8 mouse cellular contexts compared by ENCODE assay signal in genomic region chr6:92704810-92705209, GRCm38 (mm10). TPM values are rescaled to one million over a fixed set of nuclear protein-coding genes. Genes with fewer than 3 reads are reported as not detected.
DNase-seq lines count a peak whose midpoint lies in the region; ATAC-seq and TF ChIP-seq lines count a peak whose summit lies in the region.

No protein-coding gene starts in this region.

- H3K4me1 ChIP-seq in kidney, adult 2 months (ENCODE audit: control insufficient read depth, insufficient read depth, low read length): no peaks in the 10 kb centered on the region
- no peaks in the 10 kb centered on the region for H3K4me1 ChIP-seq in embryonic fibroblast, embryonic 13.5 days (ENCODE audit: control insufficient read depth, insufficient read depth, low read length)
- H3K4me1 ChIP-seq in hindbrain, embryonic 14.5 days (replicated peaks; ENCODE audit: control insufficient read depth, insufficient read depth, low read length): peaks cover 34% of the 10 kb centered on the region
- peaks cover 27% of the 10 kb centered on the region for H3K4me1 ChIP-seq in midbrain, embryonic 13.5 days (replicated peaks)

- no peak overlapping the region for H3K4me3 ChIP-seq in kidney, adult 2 months (ENCODE audit: insufficient read depth, low read depth, low read length)
- peak overlapping the region; percentile 48 for H3K4me3 ChIP-seq in embryonic fibroblast, embryonic 13.5 days (ENCODE audit: insufficient read depth, low read length)
- H3K4me3 ChIP-seq in hindbrain, embryonic 14.5 days (replicated peaks; ENCODE audit: low read length): peak overlapping the region; percentile 82
- H3K4me3 ChIP-seq in midbrain, embryonic 13.5 days (replicated peaks): peak overlapping the region; percentile 67

- H3K9ac ChIP-seq in hindbrain, embryonic 14.5 days: peak overlapping the region; percentile 80
- H3K9ac ChIP-seq in midbrain, embryonic 13.5 days (replicated peaks): peak overlapping the region; percentile 80

- H3K36me3 ChIP-seq in kidney, adult 2 months (ENCODE audit: control insufficient read depth, insufficient read depth, low read length): no peaks in the 10 kb centered on the region
- 0 out of 2 replicates have a peak, but pooled peaks cover 7% of the 10 kb centered on the region for H3K36me3 ChIP-seq in hindbrain, embryonic 14.5 days (replicated peaks; ENCODE audit: control insufficient read depth, insufficient read depth)
- no peaks in the 10 kb centered on the region for H3K36me3 ChIP-seq in midbrain, embryonic 13.5 days

- no peaks in the 10 kb centered on the region for H3K9me3 ChIP-seq in hindbrain, embryonic 14.5 days (ENCODE audit: control insufficient read depth, low read length)
- no peaks in the 10 kb centered on the region for H3K9me3 ChIP-seq in midbrain, embryonic 13.5 days

- no peak for TF ChIP-seq POLR2A in kidney, adult 2 months (IDR thresholded peaks at IDR 0.05; ENCODE audit: low read depth, low read length)
- TF ChIP-seq POLR2A in embryonic fibroblast, embryonic 13.5 days (IDR thresholded peaks at IDR 0.05; ENCODE audit: low read depth, low read length): no peak

- no peak for ATAC-seq in hindbrain, embryonic 14.5 days (ENCODE audit: low FRiP score)
- no peak for ATAC-seq in midbrain, embryonic 13.5 days

- no peak overlapping the region for H3K27ac ChIP-seq in kidney, adult 2 months (ENCODE audit: insufficient read depth, low read depth, low read length)
- no peak overlapping the region for H3K27ac ChIP-seq in embryonic fibroblast, embryonic 13.5 days (ENCODE audit: insufficient read depth, low read length)
- peak overlapping the region; percentile 65 for H3K27ac ChIP-seq in hindbrain, embryonic 14.5 days
- peak overlapping the region; percentile 41; the same call in 1 of the 2 replicates for H3K27ac ChIP-seq in midbrain, embryonic 13.5 days

- no peak for TF ChIP-seq CTCF in kidney, adult 2 months (conservative IDR thresholded peaks at IDR 0.05; ENCODE audit: insufficient read depth, insufficient read length, low read depth, low read length)
- TF ChIP-seq CTCF in embryonic fibroblast, embryonic 13.5 days (IDR thresholded peaks at IDR 0.05; ENCODE audit: borderline replicate concordance, insufficient read depth, low read length): no peak

- peak; percentile 17 for DNase-seq in kidney, postnatal 10 days
- DNase-seq in kidney, adult 2 months: no peak
- peak; percentile 56 for DNase-seq in hindbrain, embryonic 14.5 days (ENCODE audit: low spot score)
- no peak for DNase-seq in Muller cell, postnatal 12 days (ENCODE audit: inconsistent ontology term)
- DNase-seq in urinary bladder, postnatal 36 days (ENCODE audit: low spot score in 2 of 2): no peak
- no peak for DNase-seq in testis, postnatal 14 days (ENCODE audit: low spot score)

- 0 out of 2 replicates have a peak, but pooled peaks cover 1% of the 10 kb centered on the region for H3K27me3 ChIP-seq in kidney, adult 2 months (replicated peaks; ENCODE audit: control insufficient read depth, insufficient read depth, low read length)
- no peaks in the 10 kb centered on the region for H3K27me3 ChIP-seq in hindbrain, embryonic 14.5 days (ENCODE audit: control insufficient read depth, insufficient read depth, low read length)
- peaks cover 70% of the 10 kb centered on the region for H3K27me3 ChIP-seq in midbrain, embryonic 13.5 days

- WGBS in kidney, adult 2 months: 48% methylated on average over 9 of the region's 9 CpGs
- WGBS in hindbrain, embryonic 14.5 days: 17% methylated on average over 9 of the region's 9 CpGs
- 30% methylated on average over 9 of the region's 9 CpGs for WGBS in midbrain, embryonic 13.5 days

- H3K4me2 ChIP-seq in hindbrain, embryonic 14.5 days (replicated peaks): peak overlapping the region; percentile 68
- peak overlapping the region; percentile 79 for H3K4me2 ChIP-seq in midbrain, embryonic 13.5 days (replicated peaks)

RNA-seq across cellular contexts. Expression of gene Prickle2, which starts 1.1 kb away (rescaled TPM):
- 2.3 and 2.5 TPM in 2 replicates for polyA plus RNA-seq in kidney, adult 2 months (2012; rRNA removed)
- polyA plus RNA-seq in embryonic fibroblast, embryonic 13.5 days (2011; ENCODE audit: insufficient read length, low read depth, missing spikeins): 8.7 and 10.4 TPM in 2 replicates
- polyA plus RNA-seq in hindbrain, embryonic 14.5 days (2014; fragmentation: Nextera tagmentation; extraction: Ambion mirVana): 18.6 and 20.2 TPM in 2 replicates
- polyA plus RNA-seq in midbrain, embryonic 13.5 days (2015; fragmentation: Nextera tagmentation; extraction: Ambion mirVana): 12.3 and 13.1 TPM in 2 replicates

Comparison
In these comparisons a context has a peak if more than half of its experiments do, and no peak if none do; other contexts are left out.
1. DNase-seq: peak in kidney, postnatal 10 days (single experiment) and hindbrain, embryonic 14.5 days (single experiment); none in kidney, adult 2 months (single experiment), Muller cell, postnatal 12 days (single experiment), urinary bladder, postnatal 36 days (0 of 2) and testis, postnatal 14 days (single experiment).
2. H3K27ac ChIP-seq: peak in hindbrain, embryonic 14.5 days (single experiment) and midbrain, embryonic 13.5 days (single experiment); none in kidney, adult 2 months (single experiment) and embryonic fibroblast, embryonic 13.5 days (single experiment).